Mouse (Mus musculus): ENCODE results near the gene Ptpn23. TPM values are rescaled to one million over a fixed set of nuclear protein-coding genes. Genes with fewer than 3 reads are reported as not detected.

Gene Ptpn23
- polyA plus RNA-seq (2012; fragmentation: generic; extraction: Trizol): 32.4 TPM
- long read RNA-seq, experiment 1, partial matches to known transcripts: 10 of 10 reads
- long read RNA-seq, experiment 1, other reads (novel, unspliced or antisense): 0 of 10 reads
- long read RNA-seq, experiment 2, full-length matches to known transcripts: 1 of 13 reads
- long read RNA-seq, experiment 2, partial matches to known transcripts: 9 of 13 reads
- long read RNA-seq, experiment 2, other reads (novel, unspliced or antisense): 3 of 13 reads

DNA sequence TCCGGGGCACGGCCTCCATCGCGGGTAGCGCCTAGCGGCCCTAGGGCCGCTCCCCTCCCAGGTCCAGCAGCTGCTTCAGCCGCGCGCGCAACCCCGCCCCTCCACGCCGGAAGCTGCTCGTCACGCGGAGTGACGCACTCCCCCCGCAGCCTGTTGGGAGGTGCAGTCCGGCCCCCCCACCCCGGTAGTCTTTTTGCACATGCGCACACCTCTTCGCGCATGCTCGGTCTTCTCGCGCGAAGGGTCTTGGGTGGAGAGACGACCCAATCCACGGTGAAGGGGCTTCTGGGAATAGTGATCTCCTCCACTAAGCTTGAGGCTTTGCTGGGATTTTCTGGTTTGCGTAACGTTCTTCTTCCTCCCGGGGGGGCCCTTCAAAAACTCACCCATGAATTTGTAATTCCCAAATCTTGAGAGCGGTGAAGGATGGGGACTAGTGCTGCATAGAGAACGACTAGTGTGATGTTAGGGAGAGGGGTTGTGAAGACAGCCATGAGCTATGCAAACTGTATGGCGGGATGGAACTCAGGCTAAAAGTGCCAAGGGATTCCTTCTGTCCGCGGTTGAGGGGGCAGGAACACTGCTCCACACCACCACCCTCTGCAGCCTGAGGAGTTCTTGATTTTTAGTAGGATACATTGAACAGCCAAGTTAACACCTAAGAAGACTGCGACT lies at the start of gene Ptpn23:
TSS of gene Ptpn23 (minus strand) at position 115 of the 675 bp plus-strand sequence.
- Histone ChIP-seq H3K27me3 (ENCODE audit: control insufficient read depth, insufficient read depth, insufficient read length) (no peaks in the 10 kb centered on the region), H3K79me3 (ENCODE audit: low read depth) (peaks cover 41% of the 10 kb centered on the region), H3ac (ENCODE audit: control insufficient read depth, insufficient read length, low read depth) (peak within 1 kb of the TSS; percentile 90), H3K4me3 (ENCODE audit: insufficient read depth, poor library complexity, severe bottlenecking) (peak within 1 kb of the TSS; percentile 84), H3K36me3 (ENCODE audit: control insufficient read depth, insufficient read depth) (peaks cover 12% of the 10 kb centered on the region), H3K79me2 (ENCODE audit: control insufficient read depth, insufficient read depth) (peaks cover 49% of the 10 kb centered on the region)
- TF ChIP-seq USF1 (IDR thresholded peaks at IDR 0.05; ENCODE audit: low read depth) (no peak), CEBPB (IDR thresholded peaks at IDR 0.05; ENCODE audit: low read depth) (peak; percentile 26)

DNA sequence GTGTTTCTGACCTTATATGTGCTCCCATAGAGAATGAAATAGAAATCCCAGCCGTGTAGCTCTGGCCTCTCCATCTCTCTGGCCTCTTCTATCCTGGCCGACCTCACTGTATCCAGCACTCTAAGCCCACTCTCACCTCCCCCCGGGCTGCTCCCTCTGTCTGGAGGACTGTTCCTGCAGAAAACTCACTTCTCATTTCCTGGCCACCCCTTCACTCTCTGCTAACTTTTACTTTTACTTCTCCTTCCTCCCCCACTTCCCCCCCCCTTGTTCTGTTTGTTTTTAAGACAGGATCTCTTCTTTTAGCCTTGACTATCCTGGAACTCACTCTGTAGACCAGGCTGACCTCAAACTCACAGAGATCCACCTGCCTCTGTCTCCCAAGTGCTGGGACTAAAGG lies 44.5 kb upstream of the Ptpn23 start:
- Histone ChIP-seq H3K36me3 (ENCODE audit: control insufficient read depth, insufficient read depth) (peaks cover 9% of the 10 kb centered on the region), H3K79me3 (ENCODE audit: low read depth) (no peaks in the 10 kb centered on the region), H3K79me2 (ENCODE audit: control insufficient read depth, insufficient read depth) (no peaks in the 10 kb centered on the region), H3ac (ENCODE audit: control insufficient read depth, insufficient read length, low read depth) (no peak overlapping the region), H3K4me3 (ENCODE audit: insufficient read depth, poor library complexity, severe bottlenecking) (no peak overlapping the region), H3K27me3 (ENCODE audit: control insufficient read depth, insufficient read depth, insufficient read length) (no peaks in the 10 kb centered on the region)
- no peak for TF ChIP-seq USF1 (IDR thresholded peaks at IDR 0.05; ENCODE audit: low read depth)
- no peak for TF ChIP-seq MYOG (IDR thresholded peaks at IDR 0.05; ENCODE audit: control insufficient read depth, extremely low read depth, insufficient read length)
- TF ChIP-seq CEBPB (IDR thresholded peaks at IDR 0.05; ENCODE audit: low read depth): no peak
- no peak for TF ChIP-seq MAX (IDR thresholded peaks at IDR 0.05)

DNA sequence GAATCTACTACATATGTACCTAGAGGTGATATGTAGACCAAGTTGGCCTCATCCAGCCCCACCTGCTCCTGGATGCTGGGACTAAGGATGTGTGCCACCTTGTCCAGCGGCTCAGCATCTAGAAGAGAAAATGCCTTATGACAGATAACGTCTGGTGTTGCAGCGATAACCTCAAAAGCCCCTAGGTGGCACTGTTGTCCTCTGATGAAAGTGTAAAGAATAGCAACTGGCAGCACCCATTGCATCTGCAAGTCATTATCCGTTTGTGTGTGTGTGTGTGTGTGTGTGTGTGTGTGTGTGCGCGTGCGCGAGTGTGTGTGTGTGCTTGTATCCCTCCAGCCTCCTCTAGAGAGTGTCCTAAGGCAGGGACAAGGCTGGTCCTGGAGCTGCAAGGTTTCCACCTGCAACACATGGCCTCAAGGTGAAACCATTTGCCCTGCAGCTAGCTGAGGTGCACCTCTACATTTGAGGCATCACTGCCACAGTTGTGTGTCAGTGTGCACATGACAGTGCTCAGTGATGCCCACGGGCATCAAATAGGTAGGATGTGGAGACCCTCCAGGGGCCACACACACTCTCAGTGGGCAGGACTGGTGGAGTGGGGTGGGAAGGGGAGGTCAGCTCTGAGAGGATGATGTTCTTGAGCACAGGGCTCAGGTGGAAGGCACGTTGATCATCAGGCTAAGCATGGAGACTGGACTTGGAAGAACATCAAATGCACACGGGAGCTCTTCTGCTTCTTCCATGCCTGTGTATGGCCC lies 41.0 kb upstream of the Ptpn23 start:
- Histone ChIP-seq H3K79me2 (ENCODE audit: control insufficient read depth, insufficient read depth) (no peaks in the 10 kb centered on the region), H3K79me3 (ENCODE audit: low read depth) (no peaks in the 10 kb centered on the region), H3K27me3 (ENCODE audit: control insufficient read depth, insufficient read depth, insufficient read length) (no peaks in the 10 kb centered on the region), H3K36me3 (ENCODE audit: control insufficient read depth, insufficient read depth) (peaks cover 9% of the 10 kb centered on the region), H3ac (ENCODE audit: control insufficient read depth, insufficient read length, low read depth) (no peak overlapping the region), H3K4me3 (ENCODE audit: insufficient read depth, poor library complexity, severe bottlenecking) (no peak overlapping the region)
- TF ChIP-seq MAX (IDR thresholded peaks at IDR 0.05) (no peak), CTCF (IDR thresholded peaks at IDR 0.05; ENCODE audit: control insufficient read depth, insufficient read depth, insufficient read length) (peak; percentile 42)

DNA sequence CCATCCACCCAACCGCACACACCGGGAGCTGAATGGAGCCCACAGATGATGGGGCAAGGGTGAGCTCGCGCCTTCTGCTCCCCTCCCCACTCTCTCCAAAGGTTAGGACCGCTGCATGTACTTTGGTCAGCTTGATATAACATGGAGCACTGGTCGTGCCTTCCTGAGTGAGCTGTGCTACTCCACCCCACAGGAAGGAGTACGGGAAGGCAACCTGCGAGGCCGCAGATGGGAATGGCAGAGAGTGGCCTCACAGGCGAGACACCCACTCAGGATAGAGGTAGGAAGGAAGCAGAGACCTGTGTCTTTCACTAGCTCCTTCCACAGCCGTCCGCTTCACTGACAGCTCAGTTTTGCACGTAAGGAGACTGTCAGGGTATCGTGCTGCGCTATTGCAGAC lies 40.3 kb upstream of the Ptpn23 start:
- no peak for TF ChIP-seq MAX (IDR thresholded peaks at IDR 0.05)
- TF ChIP-seq FOSL1 (IDR thresholded peaks at IDR 0.05; ENCODE audit: insufficient read depth, low read length, poor library complexity, severe bottlenecking): no peak
- TF ChIP-seq CEBPB (IDR thresholded peaks at IDR 0.05; ENCODE audit: low read depth): no peak
- TF ChIP-seq USF1 (IDR thresholded peaks at IDR 0.05; ENCODE audit: low read depth): no peak
- no peak for TF ChIP-seq MYOD1 (IDR thresholded peaks at IDR 0.05; ENCODE audit: control insufficient read depth, insufficient read length, low read depth)
- no peak for TF ChIP-seq CTCF (IDR thresholded peaks at IDR 0.05; ENCODE audit: control insufficient read depth, insufficient read depth, insufficient read length)
- TF ChIP-seq MYOG (IDR thresholded peaks at IDR 0.05; ENCODE audit: control insufficient read depth, extremely low read depth, insufficient read length): no peak
- peaks cover 9% of the 10 kb centered on the region for H3K36me3 ChIP-seq (ENCODE audit: control insufficient read depth, insufficient read depth)
- no peaks in the 10 kb centered on the region for H3K79me3 ChIP-seq (ENCODE audit: low read depth)
- H3K27me3 ChIP-seq (ENCODE audit: control insufficient read depth, insufficient read depth, insufficient read length): no peaks in the 10 kb centered on the region
- H3K4me3 ChIP-seq (ENCODE audit: insufficient read depth, poor library complexity, severe bottlenecking): no peak overlapping the region
- H3ac ChIP-seq (ENCODE audit: control insufficient read depth, insufficient read length, low read depth): no peak overlapping the region
- H3K79me2 ChIP-seq (ENCODE audit: control insufficient read depth, insufficient read depth): no peaks in the 10 kb centered on the region

DNA sequence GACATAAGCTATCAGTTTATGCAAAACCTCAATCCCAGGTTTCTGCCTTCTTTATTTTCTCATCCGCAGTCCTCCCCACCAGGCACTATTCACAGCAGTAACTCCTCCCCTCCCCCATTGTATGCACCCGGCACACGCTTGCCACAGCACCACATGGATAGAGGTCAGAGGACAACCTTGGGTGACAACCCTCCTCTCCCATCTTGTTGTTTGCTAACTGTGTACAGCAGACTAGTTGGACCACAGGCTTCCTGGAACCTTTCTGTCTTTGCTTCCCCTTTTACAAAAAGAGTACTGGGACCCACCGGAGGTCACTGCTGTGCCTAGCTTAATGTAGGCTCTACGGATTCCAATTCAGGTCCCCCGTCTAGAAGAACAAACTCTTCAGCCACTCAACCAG lies 32.5 kb upstream of the Ptpn23 start:
- TF ChIP-seq FOSL1 (IDR thresholded peaks at IDR 0.05; ENCODE audit: insufficient read depth, low read length, poor library complexity, severe bottlenecking): no peak
- TF ChIP-seq CEBPB (IDR thresholded peaks at IDR 0.05; ENCODE audit: low read depth): no peak
- TF ChIP-seq MYOD1 (IDR thresholded peaks at IDR 0.05; ENCODE audit: control insufficient read depth, insufficient read length, low read depth): no peak
- no peak for TF ChIP-seq CTCF (IDR thresholded peaks at IDR 0.05; ENCODE audit: control insufficient read depth, insufficient read depth, insufficient read length)
- H3K4me3 ChIP-seq (ENCODE audit: insufficient read depth, poor library complexity, severe bottlenecking): no peak overlapping the region
- no peaks in the 10 kb centered on the region for H3K79me2 ChIP-seq (ENCODE audit: control insufficient read depth, insufficient read depth)
- no peaks in the 10 kb centered on the region for H3K27me3 ChIP-seq (ENCODE audit: control insufficient read depth, insufficient read depth, insufficient read length)
- H3K36me3 ChIP-seq (ENCODE audit: control insufficient read depth, insufficient read depth): no peaks in the 10 kb centered on the region
- H3ac ChIP-seq (ENCODE audit: control insufficient read depth, insufficient read length, low read depth): no peak overlapping the region
- H3K79me3 ChIP-seq (ENCODE audit: low read depth): no peaks in the 10 kb centered on the region

DNA sequence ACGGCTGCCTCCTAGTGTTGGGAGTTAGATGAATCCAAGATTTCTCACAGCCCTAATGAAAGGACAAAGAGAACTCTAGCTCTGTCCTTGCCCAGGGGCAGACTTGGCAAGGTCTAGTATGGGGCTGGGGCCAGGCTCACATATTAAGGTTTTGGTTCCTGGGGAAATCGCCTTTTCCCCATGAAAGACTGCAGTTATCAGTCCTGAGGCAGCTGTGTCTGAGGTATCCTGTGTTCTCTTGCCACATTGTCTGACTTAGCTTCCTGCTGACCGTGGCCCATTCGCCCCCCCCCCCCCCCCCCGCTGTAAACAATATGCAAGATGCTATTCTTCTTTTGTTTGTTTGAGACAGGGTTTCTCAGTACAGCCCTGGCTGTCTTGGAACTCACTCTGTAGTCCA lies 32.0 kb upstream of the Ptpn23 start:
- no peaks in the 10 kb centered on the region for H3K79me2 ChIP-seq (ENCODE audit: control insufficient read depth, insufficient read depth)
- no peak overlapping the region for H3K4me3 ChIP-seq (ENCODE audit: insufficient read depth, poor library complexity, severe bottlenecking)
- no peak for TF ChIP-seq MYOG (IDR thresholded peaks at IDR 0.05; ENCODE audit: control insufficient read depth, extremely low read depth, insufficient read length)
- no peak for TF ChIP-seq CTCF (IDR thresholded peaks at IDR 0.05; ENCODE audit: control insufficient read depth, insufficient read depth, insufficient read length)
- TF ChIP-seq FOSL1 (IDR thresholded peaks at IDR 0.05; ENCODE audit: insufficient read depth, low read length, poor library complexity, severe bottlenecking): no peak
- TF ChIP-seq USF1 (IDR thresholded peaks at IDR 0.05; ENCODE audit: low read depth): no peak
- no peak for TF ChIP-seq CEBPB (IDR thresholded peaks at IDR 0.05; ENCODE audit: low read depth)
- TF ChIP-seq MYOD1 (IDR thresholded peaks at IDR 0.05; ENCODE audit: control insufficient read depth, insufficient read length, low read depth): no peak
- H3K27me3 ChIP-seq (ENCODE audit: control insufficient read depth, insufficient read depth, insufficient read length): no peaks in the 10 kb centered on the region
- H3ac ChIP-seq (ENCODE audit: control insufficient read depth, insufficient read length, low read depth): no peak overlapping the region
- H3K36me3 ChIP-seq (ENCODE audit: control insufficient read depth, insufficient read depth): no peaks in the 10 kb centered on the region
- H3K79me3 ChIP-seq (ENCODE audit: low read depth): no peaks in the 10 kb centered on the region
